Mouse (Mus musculus): ENCODE data around the gene Ensa.

GRCm38 (mm10) chr3:95668589-95669308 lies 44.0 kb downstream of the Ensa start:
- TF ChIP-seq CTCF (conservative IDR thresholded peaks at IDR 0.05; ENCODE audit: insufficient read depth, insufficient read length, low read depth, low read length) (no peak), POLR2A (IDR thresholded peaks at IDR 0.05; ENCODE audit: low read depth, low read length) (no peak)

All from kidney, adult 2 months (tissue).